Mouse (Mus musculus) fat pad, adult 2 months (tissue): ENCODE results near the gene Ugt1a8.
A peak's percentile ranks its signal among the peaks of the same experiment; 100 is the strongest.
"Not testable (repeated sequence)": the region's sequence is repeated elsewhere in the genome, so short reads cannot be mapped to it uniquely, and the experiment has no call there.

Source experiments
- DNase-seq: peaks from one replicate; pipeline ENCODE4 v3.0.0-alpha.2; 2011; ENCODE audit warnings: low read depth, low spot score; ENCODE audit errors: extremely low read depth

Ugt1a8 gene

DNA sequence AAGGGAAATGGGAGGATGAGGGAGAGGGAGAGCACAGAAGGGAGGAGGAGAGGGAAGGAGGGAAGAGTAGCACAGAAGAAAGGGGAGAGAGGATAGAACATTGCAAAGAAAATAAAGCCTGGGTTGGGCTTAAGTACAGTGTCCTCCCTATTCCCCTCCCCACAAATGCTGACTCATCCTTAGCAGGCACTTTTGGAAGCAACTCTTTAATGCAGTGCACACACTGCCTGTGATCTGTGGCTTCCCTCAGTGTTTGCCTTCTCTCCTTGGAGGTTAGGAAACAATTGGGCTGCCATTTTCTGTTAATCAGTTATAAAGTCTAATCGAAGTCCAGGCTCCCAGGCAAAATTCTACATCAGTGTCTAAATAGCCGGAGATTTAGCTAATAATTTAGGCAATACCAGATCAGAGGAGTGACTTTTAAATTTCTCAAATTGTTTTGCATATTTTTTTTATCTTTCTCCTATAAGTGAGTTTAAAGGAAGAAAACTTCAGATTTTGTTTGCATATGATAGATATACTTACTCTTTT is 21.5 kb downstream of the Ugt1a8 start:
- DNase-seq, result not testable (repeated sequence)

- DNase-seq, result not testable (repeated sequence)
Observed at GRCm38 (mm10) chr1:88109604-88110003, 22.0 kb downstream of the Ugt1a8 start.

DNA sequence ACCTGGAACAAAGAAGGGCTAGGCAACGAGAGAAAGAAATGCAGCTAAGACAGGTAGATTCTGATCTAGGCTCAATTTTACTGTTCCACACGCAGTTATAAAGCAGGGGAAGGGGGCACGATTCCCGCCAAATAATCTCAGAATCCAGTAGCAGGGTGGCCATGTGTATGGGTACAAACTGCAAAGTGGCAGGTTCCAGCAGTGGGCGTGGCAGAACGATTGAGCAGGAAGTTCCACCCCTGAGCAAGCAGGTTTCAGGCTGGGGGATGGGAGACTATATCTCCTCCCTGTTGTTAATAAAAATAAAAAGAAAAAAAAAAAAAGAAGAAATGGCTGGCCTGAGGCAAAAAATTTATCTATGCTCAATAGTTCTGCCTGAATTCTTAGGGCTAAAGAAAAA is 25.2 kb downstream of the Ugt1a8 start:
- DNase-seq, result not testable (repeated sequence)

GRCm38 (mm10) chr1:88120550-88120949 is 32.9 kb downstream of the Ugt1a8 start:
- not testable (repeated sequence) for DNase-seq

DNA sequence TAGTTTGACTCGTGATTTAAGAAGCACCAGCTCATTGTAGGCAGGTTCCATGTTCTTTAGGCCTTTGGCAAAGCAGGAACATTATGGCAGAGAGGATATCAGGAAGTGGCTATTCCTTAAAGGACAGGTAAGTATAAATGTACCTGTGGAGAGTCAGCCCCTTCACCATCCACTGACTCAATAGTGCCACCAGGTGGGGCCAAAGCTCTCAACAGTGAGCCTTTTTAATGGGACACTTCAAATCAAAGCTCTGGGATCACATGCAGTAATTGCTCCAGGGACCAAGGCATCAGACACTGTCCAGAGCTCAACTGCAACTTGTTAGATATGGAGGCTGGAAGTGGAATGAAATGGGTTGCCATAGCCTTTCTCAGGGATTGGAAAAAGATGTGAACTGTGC is 33.9 kb downstream of the Ugt1a8 start:
- DNase-seq, result not testable (repeated sequence)

DNA sequence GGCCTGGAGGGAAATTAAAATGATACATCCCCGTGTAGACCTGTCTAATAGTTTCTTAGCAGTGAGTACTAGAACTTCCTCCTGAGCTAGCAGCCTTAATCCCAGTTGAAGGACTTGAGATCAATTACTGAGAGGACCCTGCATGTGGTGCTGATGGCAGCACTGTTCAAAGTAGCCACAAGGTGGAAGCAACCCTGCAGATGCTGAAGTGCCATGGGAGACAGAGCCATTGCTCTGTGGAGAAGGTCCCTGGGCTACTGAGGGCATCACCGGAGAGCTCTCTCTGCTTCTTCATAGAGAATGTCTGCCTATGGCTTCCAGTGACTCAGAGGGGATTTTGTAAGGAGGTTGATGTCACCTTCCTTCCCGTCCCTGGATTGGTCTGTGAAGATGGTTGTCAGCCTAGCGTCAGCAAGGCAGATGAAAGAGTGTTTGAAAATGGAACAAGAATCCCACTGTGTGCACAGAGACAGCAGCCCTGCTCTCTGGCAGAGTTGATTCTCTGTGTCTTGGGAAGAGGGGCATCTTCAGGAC is 38.3 kb downstream of the Ugt1a8 start:
- DNase-seq, result not testable (repeated sequence)

- DNase-seq, result not testable (repeated sequence)
Observed at GRCm38 (mm10) chr1:88129091-88129490, 41.5 kb downstream of the Ugt1a8 start.

DNA sequence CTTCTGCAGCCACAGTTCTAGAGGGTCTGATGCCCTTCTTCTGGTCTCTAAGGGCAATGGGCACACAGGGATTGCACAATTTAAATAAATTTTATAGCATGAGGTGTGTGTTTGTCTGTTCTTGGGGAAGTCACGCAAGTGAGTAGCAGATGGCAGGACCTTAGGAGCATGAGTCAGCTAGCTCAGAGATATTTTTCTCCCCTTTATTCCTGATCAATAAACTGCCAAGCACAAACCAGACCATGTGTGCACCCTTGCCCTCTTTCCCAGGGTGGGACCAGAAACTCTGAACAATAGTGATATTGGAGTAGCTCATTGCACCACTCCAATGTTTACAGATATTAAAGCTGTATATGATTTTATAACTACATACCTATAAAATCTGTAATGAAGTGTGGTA is 42.6 kb downstream of the Ugt1a8 start:
- not testable (repeated sequence) for DNase-seq

DNA sequence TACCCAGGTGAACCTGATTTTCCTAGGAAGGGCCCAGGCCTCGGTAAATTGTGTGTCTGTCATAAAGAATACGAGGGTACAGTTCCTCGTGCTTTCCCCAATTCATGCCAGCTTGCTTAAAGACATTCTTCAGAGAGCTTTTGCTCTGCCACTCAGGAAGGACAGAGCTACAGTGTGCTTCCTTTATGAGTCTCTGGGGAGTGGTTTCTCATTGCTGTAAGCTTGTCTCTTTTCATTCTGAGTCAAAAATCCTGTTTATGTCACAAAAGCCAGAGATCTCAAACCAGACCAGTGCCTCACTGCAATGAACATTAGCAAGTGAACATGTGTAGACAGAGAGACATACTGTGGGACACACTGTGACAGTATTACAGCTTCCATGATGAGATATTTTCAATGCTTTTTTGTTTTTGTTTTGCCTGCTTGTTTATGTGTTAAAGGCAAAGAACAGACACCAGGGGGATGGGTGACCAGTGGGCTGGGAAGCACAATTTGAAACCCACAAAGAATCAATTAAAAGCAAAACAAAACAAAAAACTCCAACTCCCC is 46.4 kb downstream of the Ugt1a8 start:
- DNase-seq, result no peak

GRCm38 (mm10) chr1:88134457-88135011 is 46.9 kb downstream of the Ugt1a8 start, which contains the start of gene Ugt1a6a:
TSS of gene Ugt1a6a (plus strand) at chr1:88134809.
- peak; percentile 93 for DNase-seq

- DNase-seq, result not testable (repeated sequence)
Observed at GRCm38 (mm10) chr1:88135229-88135904, 47.8 kb downstream of the Ugt1a8 start.

DNA sequence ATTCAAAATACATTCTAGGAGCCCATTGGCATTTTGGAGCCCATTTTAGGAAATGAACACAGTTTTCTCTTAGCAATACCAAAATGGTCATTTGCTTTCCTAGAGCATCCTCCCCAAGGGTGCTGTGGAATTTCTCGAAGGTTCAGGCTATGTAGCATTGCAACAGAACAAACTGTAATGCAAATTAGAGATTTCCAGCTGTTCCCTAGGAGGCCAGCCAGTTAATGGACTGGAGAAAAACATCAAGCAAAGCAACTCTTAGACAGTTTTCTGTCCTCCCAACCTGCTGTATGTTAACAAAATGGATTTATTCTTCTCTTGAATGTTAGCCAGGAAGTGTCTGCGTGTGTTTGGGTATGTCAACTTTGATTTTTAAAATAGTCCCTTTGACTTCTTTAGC is 49.0 kb downstream of the Ugt1a8 start:
- no peak for DNase-seq

- DNase-seq, result no peak
Observed at GRCm38 (mm10) chr1:88137264-88137663, 49.7 kb downstream of the Ugt1a8 start.

- no peak for DNase-seq
Observed at GRCm38 (mm10) chr1:88138145-88138544, 50.5 kb downstream of the Ugt1a8 start.

DNA sequence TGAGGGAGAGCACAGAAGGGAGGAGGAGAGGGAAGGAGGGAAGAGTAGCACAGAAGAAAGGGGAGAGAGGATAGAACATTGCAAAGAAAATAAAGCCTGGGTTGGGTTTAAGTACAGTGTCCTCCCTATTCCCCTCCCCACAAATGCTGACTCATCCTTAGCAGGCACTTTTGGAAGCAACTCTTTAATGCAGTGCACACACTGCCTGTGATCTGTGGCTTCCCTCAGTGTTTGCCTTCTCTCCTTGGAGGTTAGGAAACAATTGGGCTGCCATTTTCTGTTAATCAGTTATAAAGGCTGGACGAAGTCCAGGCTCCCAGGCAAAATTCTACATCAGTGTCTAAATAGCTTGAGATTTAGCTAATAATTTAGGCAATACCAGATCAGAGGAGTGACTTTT is 52.9 kb downstream of the Ugt1a8 start:
- not testable (repeated sequence) for DNase-seq

DNA sequence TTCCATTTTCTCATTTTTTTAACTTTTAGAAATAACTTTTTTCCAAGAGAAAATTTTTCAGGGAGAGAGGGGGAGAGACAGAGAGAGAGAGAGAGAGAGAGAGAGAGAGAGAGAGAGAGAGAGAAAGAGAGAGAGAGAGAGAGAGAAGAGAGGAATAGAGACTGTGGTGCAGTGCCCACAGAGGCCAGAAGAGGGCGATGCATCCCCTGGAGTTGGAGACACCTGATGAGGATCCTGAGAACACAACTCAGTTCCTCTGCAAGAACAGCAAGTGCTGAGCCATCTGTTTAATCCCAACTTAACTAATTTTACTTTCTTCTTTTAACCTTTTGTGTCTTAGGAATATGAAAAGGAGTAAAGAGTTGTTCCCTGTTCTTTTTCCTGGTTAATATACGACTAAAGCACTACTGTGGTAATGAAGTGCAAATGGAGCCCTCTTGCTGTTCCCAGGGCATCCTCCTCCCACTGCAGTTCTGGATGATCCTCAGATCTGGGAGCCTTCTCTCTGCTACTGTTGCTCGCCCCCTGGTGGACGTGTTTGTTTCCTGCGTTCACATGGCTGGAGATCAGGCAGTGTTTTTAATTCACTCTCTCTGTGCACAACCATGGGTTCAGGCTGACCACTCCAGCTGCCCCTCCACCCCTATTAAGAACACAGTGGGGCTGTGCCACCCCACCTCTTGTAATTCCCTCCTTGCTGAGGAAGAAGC is 56.5 kb downstream of the Ugt1a8 start:
- DNase-seq, result not testable (repeated sequence)

DNA sequence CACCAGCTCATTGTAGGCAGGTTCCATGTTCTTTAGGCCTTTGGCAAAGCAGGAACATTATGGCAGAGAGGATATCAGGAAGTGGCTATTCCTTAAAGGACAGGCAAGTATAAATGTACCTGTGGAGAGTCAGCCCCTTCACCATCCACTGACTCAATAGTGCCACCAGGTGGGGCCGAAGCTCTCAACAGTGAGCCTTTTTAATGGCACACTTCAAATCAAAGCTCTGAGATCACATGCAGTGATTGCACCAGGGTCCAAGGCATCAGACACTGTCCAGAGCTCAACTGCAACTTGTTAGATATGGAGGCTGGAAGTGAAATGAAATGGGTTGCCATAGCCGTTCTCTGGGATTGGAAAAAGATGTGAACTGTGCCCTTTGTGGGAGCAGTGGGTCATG is 57.7 kb downstream of the Ugt1a8 start:
- DNase-seq, result not testable (repeated sequence)

DNA sequence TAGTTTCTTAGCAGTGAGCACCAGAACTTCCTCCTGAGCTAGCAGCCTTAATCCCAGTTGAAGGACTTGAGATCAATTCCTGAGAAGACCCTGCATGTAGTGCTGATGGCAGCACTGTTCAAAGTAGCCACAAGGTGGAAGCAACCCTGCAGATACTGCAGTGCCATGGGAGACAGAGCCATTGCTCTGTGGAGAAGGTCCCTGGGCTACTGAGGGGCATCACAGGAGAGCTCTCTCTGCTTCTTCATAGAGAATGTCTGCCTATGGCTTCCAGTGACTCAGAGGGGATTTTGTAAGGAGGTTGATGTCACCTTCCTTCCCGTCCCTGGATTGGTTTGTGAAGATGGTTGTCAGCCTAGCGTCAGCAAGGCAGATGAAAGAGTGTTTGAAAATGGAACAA is 62.5 kb downstream of the Ugt1a8 start:
- DNase-seq, result not testable (repeated sequence)

GRCm38 (mm10) chr1:88158430-88158829 is 70.8 kb downstream of the Ugt1a8 start:
- no peak for DNase-seq

DNA sequence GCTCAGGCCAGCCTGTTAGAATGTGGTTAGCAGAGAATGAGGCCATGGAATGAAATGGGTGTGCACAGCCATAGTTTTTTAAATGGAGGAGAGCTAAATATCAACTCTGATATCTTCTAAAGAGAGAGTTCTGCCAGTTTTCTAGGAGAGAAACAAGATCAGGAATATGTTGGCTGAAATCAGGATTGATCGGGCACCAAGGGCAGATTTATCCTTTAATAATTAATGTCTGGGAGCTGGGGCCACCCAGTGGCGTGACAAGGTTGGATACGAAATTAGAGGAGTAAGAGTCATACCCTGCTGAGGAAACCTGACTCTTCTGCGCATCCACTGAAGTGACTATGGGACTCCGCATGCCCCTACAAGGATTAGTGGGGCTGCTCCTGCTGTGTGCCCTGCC is 78.1 kb downstream of the Ugt1a8 start, which contains the start of gene Ugt1a5:
Ugt1a5 (plus strand) TSS at position 302 of the 400 bp plus-strand sequence.
- DNase-seq, result no peak

GRCm38 (mm10) chr1:88172190-88172589 is 84.6 kb downstream of the Ugt1a8 start:
- DNase-seq, result not testable (repeated sequence)
